Mouse (Mus musculus) heart, embryonic 16.5 days (tissue): ENCODE measurements around the gene Tomm40. TPM values are rescaled to one million over a fixed set of nuclear protein-coding genes. Genes with fewer than 3 reads are reported as not detected.

Experiments
- ATAC-seq: fragments of 200-750 bp; cut with Nextera tagmentation; replicated peaks from 2 replicates; pipeline ENCODE4 v1.8.0; 2017; ENCODE audit warnings: moderate number of reproducible peaks; ENCODE audit not compliant: insufficient read depth, low FRiP score; ENCODE audit errors: extremely low read depth
- H3K27ac ChIP-seq: fragments of 300-500 bp; sonication (generic); 2 replicates; pipeline ENCODE4 v1.5.1; 2014; ENCODE audit warnings: mild to moderate bottlenecking, low read length, control low read depth, moderate library complexity
- H3K27me3 ChIP-seq: fragments of 300-500 bp; sonication (generic); 2 replicates; pipeline ENCODE4 v1.6.1; 2014; ENCODE audit warnings: low read length, mixed read lengths; ENCODE audit not compliant: control insufficient read depth, insufficient read depth
- H3K36me3 ChIP-seq: fragments of 300-500 bp; sonication (generic); 2 replicates; pipeline ENCODE4 v1.6.1; 2014; ENCODE audit not compliant: control insufficient read depth, insufficient read depth
- H3K4me1 ChIP-seq: fragments of 300-500 bp; sonication (generic); 2 replicates; pipeline ENCODE4 v1.6.1; 2014; ENCODE audit warnings: low read length, mixed read lengths; ENCODE audit not compliant: control insufficient read depth, insufficient read depth
- H3K4me2 ChIP-seq: fragments of 300-500 bp; sonication (generic); 2 replicates; pipeline ENCODE4 v1.6.1; 2014; ENCODE audit warnings: low read depth, mild to moderate bottlenecking, control low read depth, low read length
- H3K4me3 ChIP-seq: fragments of 300-500 bp; sonication (generic); 2 replicates; pipeline ENCODE4 v1.5.1; 2014; ENCODE audit warnings: mild to moderate bottlenecking, control low read depth, low read length
- H3K9ac ChIP-seq: fragments of 300-500 bp; sonication (generic); 2 replicates; pipeline ENCODE4 v1.6.1; 2014; ENCODE audit warnings: low read length, control low read depth
- H3K9me3 ChIP-seq: fragments of 300-500 bp; sonication (generic); replicated peaks from 2 replicates; pipeline ENCODE4 v1.6.1; 2016; ENCODE audit warnings: low read length; ENCODE audit not compliant: control insufficient read depth
- WGBS: fragments of 180-500 bp; shearing (Covaris S2); extraction: QIAGEN DNeasy Blood & Tissue Kit; methylation state at CpG from one replicate; pipeline ENCODE4 v1.1.7; 2014; 5-methylcytosine and 5-hydroxymethylcytosine counted together
- polyA plus RNA-seq: library from polyadenylated mRNA; unstranded; fragments of >200 nt; fragmentation: Nextera tagmentation; extraction: Ambion mirVana; gene quantifications from 2 replicates; pipeline ENCODE4 v1.2.1, GENCODE M21; 2015

The Tomm40 gene
- polyA plus RNA-seq, result 146 and 158 TPM in 2 replicates

- Histone ChIP-seq H3K4me1 (peaks cover 19% of the 10 kb centered on the region), H3K9me3 (peaks cover under 1% of the 10 kb centered on the region), H3K9ac (peak within 1 kb of the TSS; percentile 97), H3K36me3 (peaks cover 27% of the 10 kb centered on the region), H3K27me3 (no peaks in the 10 kb centered on the region), H3K27ac (peak within 1 kb of the TSS; percentile 87), H3K4me2 (peak within 1 kb of the TSS; percentile 89), H3K4me3 (peak within 1 kb of the TSS; percentile 100)
- ATAC-seq, result peak; percentile 98
- WGBS, result under 1% methylated on average over 54 of the region's 59 CpGs
These were observed at the start of gene Tomm40 for GRCm38 (mm10) chr7:19715239-19716054. Tomm40 (minus strand) TSS chr7:19715438.

- 76% methylated on average over 9 of the region's 9 CpGs for WGBS
- peaks cover 46% of the 10 kb centered on the region for H3K36me3 ChIP-seq
- no peak overlapping the region for H3K4me3 ChIP-seq
These were observed 49.3 kb upstream of the Tomm40 start for GRCm38 (mm10) chr7:19764581-19764980.

GRCm38 (mm10) chr7:19763829-19764477 is 48.7 kb upstream of the Tomm40 start:
- Histone ChIP-seq H3K4me2 (no peak overlapping the region), H3K4me3 (no peak overlapping the region), H3K9me3 (no peaks in the 10 kb centered on the region), H3K9ac (no peak overlapping the region), H3K4me1 (peaks cover 42% of the 10 kb centered on the region), H3K36me3 (peaks cover 51% of the 10 kb centered on the region), H3K27ac (peak overlapping the region; percentile 35; the same call in 1 of the 2 replicates), H3K27me3 (no peaks in the 10 kb centered on the region)
- WGBS, result 78% methylated on average over 13 of the region's 13 CpGs
- ATAC-seq, result no peak

More at GRCm38 (mm10) chr7:19764581-19764980, 49.3 kb upstream of the Tomm40 start:
- Histone ChIP-seq H3K9me3 (no peaks in the 10 kb centered on the region), H3K4me1 (peaks cover 43% of the 10 kb centered on the region), H3K4me2 (no peak overlapping the region), H3K9ac (no peak overlapping the region), H3K27ac (no peak overlapping the region), H3K27me3 (no peaks in the 10 kb centered on the region)
- ATAC-seq, result no peak

GRCm38 (mm10) chr7:19762283-19762682 is 47.0 kb upstream of the Tomm40 start:
- H3K9me3 ChIP-seq, result no peaks in the 10 kb centered on the region
- H3K4me2 ChIP-seq, result no peak overlapping the region
- no peak for ATAC-seq
- no peaks in the 10 kb centered on the region for H3K27me3 ChIP-seq
- WGBS, result 42% methylated on average over 11 of the region's 11 CpGs
- peak overlapping the region; percentile 78 for H3K27ac ChIP-seq
- H3K9ac ChIP-seq, result peak overlapping the region; percentile 21; the same call in 1 of the 2 replicates
- peaks cover 40% of the 10 kb centered on the region for H3K4me1 ChIP-seq
- H3K36me3 ChIP-seq, result peaks cover 63% of the 10 kb centered on the region
- H3K4me3 ChIP-seq, result no peak overlapping the region

GRCm38 (mm10) chr7:19760021-19760420 is 44.8 kb upstream of the Tomm40 start:
- peaks cover 46% of the 10 kb centered on the region for H3K36me3 ChIP-seq
- WGBS, result 64% methylated on average over 13 of the region's 13 CpGs
- no peaks in the 10 kb centered on the region for H3K27me3 ChIP-seq
- H3K27ac ChIP-seq, result peak overlapping the region; percentile 93
- H3K9ac ChIP-seq, result peak overlapping the region; percentile 57
- ATAC-seq, result 0 out of 2 replicates have a peak, but pooled peaks have one; percentile 0
- H3K9me3 ChIP-seq, result no peaks in the 10 kb centered on the region
- no peak overlapping the region for H3K4me3 ChIP-seq
- peaks cover 56% of the 10 kb centered on the region for H3K4me1 ChIP-seq
- H3K4me2 ChIP-seq, result peak overlapping the region; percentile 21; the same call in 1 of the 2 replicates

- Histone ChIP-seq H3K4me3 (no peak overlapping the region), H3K9me3 (no peaks in the 10 kb centered on the region), H3K36me3 (peaks cover 32% of the 10 kb centered on the region), H3K9ac (no peak overlapping the region), H3K4me2 (no peak overlapping the region), H3K4me1 (peaks cover 62% of the 10 kb centered on the region), H3K27ac (no peak overlapping the region), H3K27me3 (no peaks in the 10 kb centered on the region)
- 92% methylated on average over 13 of the region's 13 CpGs for WGBS
- no peak for ATAC-seq
These were observed 43.4 kb upstream of the Tomm40 start for GRCm38 (mm10) chr7:19758623-19759022.

- ATAC-seq, result peak; percentile 92
- Histone ChIP-seq H3K27me3 (no peaks in the 10 kb centered on the region), H3K27ac (peak overlapping the region; percentile 94), H3K4me3 (peak overlapping the region; percentile 4), H3K9ac (peak overlapping the region; percentile 60), H3K4me2 (peak overlapping the region; percentile 28), H3K36me3 (peaks cover 17% of the 10 kb centered on the region), H3K9me3 (no peaks in the 10 kb centered on the region), H3K4me1 (peaks cover 62% of the 10 kb centered on the region)
- WGBS, result 15% methylated on average over 19 of the region's 24 CpGs
These were observed 40.9 kb upstream of the Tomm40 start for GRCm38 (mm10) chr7:19755851-19756786.

- no peaks in the 10 kb centered on the region for H3K27me3 ChIP-seq
- H3K4me1 ChIP-seq, result peaks cover 64% of the 10 kb centered on the region
- no peak overlapping the region; the same call in 1 of the 2 replicates for H3K9ac ChIP-seq
- H3K27ac ChIP-seq, result peak overlapping the region; percentile 94
- H3K4me3 ChIP-seq, result no peak overlapping the region
- no peak overlapping the region; the same call in 1 of the 2 replicates for H3K4me2 ChIP-seq
- H3K36me3 ChIP-seq, result peaks cover 17% of the 10 kb centered on the region
- WGBS, result 85% methylated on average over 2 of the region's 2 CpGs
- H3K9me3 ChIP-seq, result no peaks in the 10 kb centered on the region
- no peak for ATAC-seq
These were observed 39.8 kb upstream of the Tomm40 start for GRCm38 (mm10) chr7:19755008-19755407.
